Mouse (Mus musculus): ENCODE data around the gene Fbxl2. TPM values are rescaled to one million over a fixed set of nuclear protein-coding genes. Genes with fewer than 3 reads are reported as not detected.
"Not testable (repeated sequence)": the region's sequence is repeated elsewhere in the genome, so short reads cannot be mapped to it uniquely, and the experiment has no call there.

Fbxl2 gene
- polyA plus RNA-seq (2012; rRNA removed) = 0.77 and 1.2 TPM in 2 replicates

- WGBS = 70% methylated on average over 10 of the region's 10 CpGs
These were observed at the start of gene Fbxl2 for GRCm38 (mm10) chr9:114046028-114046427. Gene Fbxl2 (minus strand): TSS chr9:114046191.

DNA sequence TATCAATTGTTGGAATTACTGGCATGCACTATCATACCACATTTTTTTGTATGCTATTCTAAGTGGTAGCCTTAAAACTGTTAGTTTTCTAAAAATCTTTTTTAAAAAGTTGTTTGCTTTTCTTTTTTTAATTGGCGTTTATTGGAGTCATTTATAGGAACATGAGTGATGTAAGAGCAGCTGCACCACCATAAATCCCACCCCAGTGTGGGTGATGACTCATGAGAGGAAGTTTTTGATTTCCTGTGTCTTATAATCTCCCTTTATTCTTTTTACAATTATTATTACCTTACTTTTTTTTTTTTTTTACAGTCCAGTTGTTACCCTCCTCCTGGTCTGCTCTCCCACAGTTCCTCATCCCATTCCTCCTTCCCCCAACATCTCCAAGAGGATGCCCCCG, 48.9 kb upstream of the Fbxl2 start:
- WGBS = 42% methylated on average over 2 of the region's 2 CpGs
- DNase-seq (ENCODE audit: low read depth, low spot score) = no peak

More at GRCm38 (mm10) chr9:114046028-114046427, at the start of gene Fbxl2:
- no peak for DNase-seq (ENCODE audit: low read depth, low spot score)

GRCm38 (mm10) chr9:114092188-114092587, 46.2 kb upstream of the Fbxl2 start:
- whole genome bisulfite sequencing = 7% methylated on average over 9 of the region's 9 CpGs
- not testable (repeated sequence) for DNase-seq (ENCODE audit: low read depth, low spot score)

- 78% methylated on average over 6 of the region's 6 CpGs for WGBS
These were observed 42.9 kb upstream of the Fbxl2 start for GRCm38 (mm10) chr9:114088885-114089284.

GRCm38 (mm10) chr9:114087106-114087815, 41.3 kb upstream of the Fbxl2 start:
- no peak for DNase-seq (ENCODE audit: low read depth, low spot score)
- 80% methylated on average over 11 of the region's 11 CpGs for WGBS

More at GRCm38 (mm10) chr9:114088885-114089284, 42.9 kb upstream of the Fbxl2 start:
- not testable (repeated sequence) for DNase-seq (ENCODE audit: low read depth, low spot score)

DNA sequence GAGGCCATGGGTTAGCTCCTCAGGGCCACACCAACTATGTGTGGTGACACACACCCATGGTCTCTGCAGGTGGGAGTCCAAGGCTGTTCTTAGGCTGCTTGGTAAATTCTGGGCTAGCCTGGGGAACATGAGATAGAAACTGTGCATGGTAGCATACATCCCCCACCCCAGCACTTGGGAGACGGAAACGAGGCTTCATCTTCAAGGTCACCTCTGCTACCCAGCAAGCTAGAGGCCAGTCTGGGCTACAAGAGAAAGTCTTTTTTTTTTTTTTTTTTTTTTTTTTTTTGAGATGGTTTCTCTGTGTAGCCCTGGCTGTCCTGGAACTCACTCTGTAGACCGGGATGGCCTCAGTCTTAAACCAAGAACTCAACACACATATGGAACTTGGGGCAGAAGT, 40.4 kb upstream of the Fbxl2 start:
- WGBS = 70% methylated on average over 3 of the region's 3 CpGs
- no peak for DNase-seq (ENCODE audit: low read depth, low spot score)

GRCm38 (mm10) chr9:114073681-114074080, 27.7 kb upstream of the Fbxl2 start:
- WGBS = 81% methylated on average over 19 of the region's 19 CpGs

DNA sequence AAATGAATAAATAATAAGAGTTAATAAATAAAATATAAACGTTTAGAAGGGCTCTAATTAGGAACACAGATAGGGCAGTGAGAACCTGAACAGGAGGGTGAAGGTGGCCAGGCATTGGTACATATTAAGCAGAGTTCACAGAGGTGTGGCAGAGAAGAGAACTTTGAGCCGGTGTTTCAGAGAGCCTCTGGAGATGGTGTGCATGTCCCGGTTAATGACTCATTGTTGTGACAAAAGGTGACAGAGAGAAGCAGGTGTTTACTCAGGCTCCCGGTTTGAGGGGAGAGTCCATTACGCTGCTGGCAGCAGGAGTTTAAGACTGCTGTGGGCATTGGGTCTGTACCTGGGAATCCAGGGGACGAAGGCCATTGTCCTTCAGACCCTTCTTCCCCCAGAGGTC, 23.4 kb upstream of the Fbxl2 start:
- no peak for DNase-seq (ENCODE audit: low read depth, low spot score)
- 23% methylated on average over 6 of the region's 6 CpGs for WGBS

More at GRCm38 (mm10) chr9:114073681-114074080, 27.7 kb upstream of the Fbxl2 start:
- DNase-seq (ENCODE audit: low read depth, low spot score) = no peak

DNA sequence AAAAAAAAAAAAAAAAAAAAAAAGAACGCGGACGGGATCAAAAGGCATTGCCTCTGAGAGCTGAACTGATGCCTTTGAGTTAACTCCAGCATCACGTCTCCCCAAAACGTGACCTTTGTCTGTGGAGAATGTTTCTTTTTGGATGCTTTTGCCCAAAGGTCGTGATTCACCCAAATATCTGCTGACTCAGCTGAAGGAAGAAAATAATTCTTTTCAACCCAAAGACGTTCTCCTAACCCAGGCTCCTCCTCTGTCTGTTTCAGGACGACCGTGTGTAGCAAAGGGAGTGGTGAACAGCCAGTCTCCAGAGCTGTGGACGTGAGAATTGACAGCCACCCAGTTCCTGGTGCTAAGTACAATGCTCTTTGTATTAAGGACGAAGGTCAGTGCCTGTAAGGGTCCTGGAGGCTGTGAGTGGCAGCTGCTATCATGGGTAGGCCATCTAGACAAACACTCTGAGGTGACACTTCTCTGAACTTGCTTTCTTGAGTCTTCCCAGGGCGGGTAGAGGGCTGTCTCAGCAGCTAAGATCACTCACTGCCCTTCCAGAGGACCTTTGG, 22.6 kb upstream of the Fbxl2 start:
- 44% methylated on average over 12 of the region's 12 CpGs for WGBS

DNA sequence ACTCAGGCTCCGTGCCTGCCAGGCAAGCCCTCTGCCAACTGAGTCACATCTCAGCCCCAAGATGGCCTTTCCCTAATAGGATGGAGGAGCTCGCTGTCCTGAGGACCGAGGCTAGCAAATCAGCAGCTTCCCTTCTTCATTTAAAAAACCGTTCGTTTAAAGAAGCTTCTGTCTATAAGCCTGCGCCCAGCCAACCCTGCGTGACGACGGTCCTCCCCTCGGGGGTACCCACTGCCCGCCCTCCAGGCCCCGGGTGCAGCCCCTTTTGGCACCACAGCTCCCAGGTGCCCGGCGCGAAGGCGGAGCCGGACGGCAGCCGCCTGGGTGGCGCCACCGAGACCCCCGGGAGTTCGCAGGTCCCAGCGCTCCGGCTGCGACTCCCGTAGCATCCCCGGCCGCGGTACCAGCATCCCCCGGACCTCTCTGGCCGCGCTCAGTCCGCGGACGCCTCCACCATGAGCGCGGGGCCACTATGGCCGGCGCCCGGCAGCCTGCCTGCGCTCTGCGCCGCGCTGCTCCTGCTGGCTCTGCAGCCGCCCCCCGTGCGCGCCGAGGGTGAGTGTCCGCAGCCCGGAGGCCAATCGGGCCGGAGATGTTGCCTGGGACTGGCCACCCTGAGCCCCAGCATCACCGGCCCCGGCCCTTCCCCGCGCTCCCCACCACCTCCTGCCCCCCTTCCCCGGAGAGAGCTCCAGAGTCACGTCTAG, 11.3 kb upstream of the Fbxl2 start, which contains the start of gene Susd5:
Susd5 (plus strand) TSS at position 51 of the 707 bp plus-strand sequence.
- no peak for DNase-seq (ENCODE audit: low read depth, low spot score)
- WGBS = 2% methylated on average over 60 of the region's 60 CpGs

More for the DNA sequence above, 22.6 kb upstream of the Fbxl2 start:
- no peak for DNase-seq (ENCODE audit: low read depth, low spot score)

GRCm38 (mm10) chr9:114052866-114053265, 6.9 kb upstream of the Fbxl2 start:
- no peak for DNase-seq (ENCODE audit: low read depth, low spot score)
- WGBS = 73% methylated on average over 6 of the region's 6 CpGs

DNA sequence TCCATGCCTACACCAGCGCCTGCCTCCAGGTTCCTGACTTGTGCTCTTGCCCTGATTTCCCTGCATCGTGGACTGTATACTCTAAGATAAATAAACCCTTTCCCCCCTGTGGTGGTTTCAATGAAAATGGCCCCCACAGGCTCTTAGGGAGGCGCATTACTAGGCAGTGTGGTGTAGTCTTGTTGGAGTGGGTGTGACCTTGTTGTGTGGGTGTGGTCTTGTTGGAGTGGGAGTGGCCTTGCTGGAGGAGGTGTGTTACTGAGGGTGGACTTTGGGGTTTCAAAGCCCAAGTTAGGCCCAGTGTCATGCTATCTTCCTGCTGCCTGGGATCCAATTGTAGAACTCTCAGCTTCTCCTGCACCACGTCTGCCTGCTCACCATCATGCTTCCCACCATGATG, 6.0 kb upstream of the Fbxl2 start:
- DNase-seq (ENCODE audit: low read depth, low spot score) = no peak
- WGBS = 77% methylated on average over 4 of the region's 4 CpGs

DNA sequence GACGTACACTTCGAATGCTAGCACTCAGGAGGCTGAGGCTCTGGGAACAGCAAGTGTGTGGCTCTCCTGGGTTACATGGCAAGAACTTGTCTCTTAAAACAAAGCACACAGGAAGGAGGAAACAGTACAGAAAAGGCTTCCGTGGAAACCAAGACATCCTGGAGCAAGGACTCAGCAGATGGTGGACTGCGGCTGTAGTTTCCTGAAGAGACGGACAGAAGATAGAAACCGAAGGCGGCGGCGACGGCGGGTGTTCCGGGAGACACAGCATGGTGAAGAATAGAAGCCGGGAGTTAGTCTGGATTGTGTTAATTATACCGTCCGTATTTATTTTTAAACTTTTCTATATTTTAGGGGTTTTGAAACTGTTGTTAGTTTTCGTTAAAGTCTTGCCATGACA, 4.8 kb upstream of the Fbxl2 start:
- no peak for DNase-seq (ENCODE audit: low read depth, low spot score)
- WGBS = 84% methylated on average over 16 of the region's 16 CpGs

GRCm38 (mm10) chr9:114050106-114050505, 4.1 kb upstream of the Fbxl2 start:
- 89% methylated on average over 7 of the region's 7 CpGs for WGBS

GRCm38 (mm10) chr9:114046676-114047075, 685 bp upstream of the Fbxl2 start:
- DNase-seq (ENCODE audit: low read depth, low spot score) = no peak
- 75% methylated on average over 7 of the region's 7 CpGs for WGBS

More at GRCm38 (mm10) chr9:114050106-114050505, 4.1 kb upstream of the Fbxl2 start:
- DNase-seq (ENCODE audit: low read depth, low spot score) = no peak

GRCm38 (mm10) chr9:114044446-114044845, 1.5 kb downstream of the Fbxl2 start:
- no peak for DNase-seq (ENCODE audit: low read depth, low spot score)
- 56% methylated on average over 3 of the region's 3 CpGs for WGBS

- no peak for DNase-seq (ENCODE audit: low read depth, low spot score)
- 22% methylated on average over 6 of the region's 6 CpGs for WGBS
These were observed 3.5 kb downstream of the Fbxl2 start for GRCm38 (mm10) chr9:114042490-114042889.

- 80% methylated on average over 4 of the region's 4 CpGs for WGBS
- DNase-seq (ENCODE audit: low read depth, low spot score) = no peak
These were observed 5.0 kb downstream of the Fbxl2 start for GRCm38 (mm10) chr9:114040945-114041344.

- DNase-seq (ENCODE audit: low read depth, low spot score) = no peak
- WGBS = under 1% methylated on average over 52 of the region's 52 CpGs
These were observed 19.6 kb downstream of the Fbxl2 start for GRCm38 (mm10) chr9:114026261-114026934.

- DNase-seq (ENCODE audit: low read depth, low spot score) = no peak
- WGBS = 14% methylated on average over 8 of the region's 8 CpGs
These were observed 20.1 kb downstream of the Fbxl2 start for GRCm38 (mm10) chr9:114025846-114026245.

Measured in large intestine, adult 2 months (tissue).